Mouse (Mus musculus) ES-E14 (cell line): ENCODE results near the gene Snrpd2.

Source experiments
- CHD2 ChIP-seq: IDR thresholded peaks from 2 replicates; pipeline ENCODE4 v1.6.1; 2014; ENCODE audit warnings: mild to moderate bottlenecking, low read depth, low read length, inconsistent platforms
- HCFC1 ChIP-seq: IDR thresholded peaks from 2 replicates; pipeline ENCODE4 v1.6.1; 2012; ENCODE audit warnings: low read length, inconsistent platforms, borderline replicate concordance; ENCODE audit not compliant: insufficient read depth
- MAFK ChIP-seq: IDR thresholded peaks from 2 replicates; pipeline ENCODE4 v1.6.1; 2014; ENCODE audit warnings: mild to moderate bottlenecking, low read depth, low read length, inconsistent platforms; ENCODE audit not compliant: insufficient read depth
- ZNF384 ChIP-seq: IDR thresholded peaks from 2 replicates; pipeline ENCODE4 v1.6.1; 2012; ENCODE audit warnings: low read depth, low read length, inconsistent platforms

GRCm38 (mm10) chr7:19169506-19169905, 20.0 kb downstream of the Snrpd2 start:
- no peak for TF ChIP-seq ZNF384
- TF ChIP-seq HCFC1 = no peak
- TF ChIP-seq CHD2 = no peak
- TF ChIP-seq MAFK = no peak
